Mouse (Mus musculus): ENCODE results near the gene Rtn4.

- TF ChIP-seq GATA2 (IDR thresholded peaks at IDR 0.05; ENCODE audit: borderline replicate concordance, low read depth, low read length) (no peak), CTCF (IDR thresholded peaks at IDR 0.05; ENCODE audit: low read depth, low read length) (no peak), GATA1 (IDR thresholded peaks at IDR 0.05; ENCODE audit: borderline replicate concordance, low read length) (no peak), POLR2AphosphoS5 (IDR thresholded peaks at IDR 0.05; ENCODE audit: insufficient replicate concordance, low read depth, low read length) (no peak), TAL1 (conservative IDR thresholded peaks at IDR 0.05; ENCODE audit: low read depth, low read length) (no peak)
Measured at GRCm38 (mm10) chr11:29644421-29644820, 48.3 kb upstream of the Rtn4 start.

Measured in G1E (cell line).